Mouse (Mus musculus): Measurements from ENCODE around the gene Phlpp1.

Gene Phlpp1

DNA sequence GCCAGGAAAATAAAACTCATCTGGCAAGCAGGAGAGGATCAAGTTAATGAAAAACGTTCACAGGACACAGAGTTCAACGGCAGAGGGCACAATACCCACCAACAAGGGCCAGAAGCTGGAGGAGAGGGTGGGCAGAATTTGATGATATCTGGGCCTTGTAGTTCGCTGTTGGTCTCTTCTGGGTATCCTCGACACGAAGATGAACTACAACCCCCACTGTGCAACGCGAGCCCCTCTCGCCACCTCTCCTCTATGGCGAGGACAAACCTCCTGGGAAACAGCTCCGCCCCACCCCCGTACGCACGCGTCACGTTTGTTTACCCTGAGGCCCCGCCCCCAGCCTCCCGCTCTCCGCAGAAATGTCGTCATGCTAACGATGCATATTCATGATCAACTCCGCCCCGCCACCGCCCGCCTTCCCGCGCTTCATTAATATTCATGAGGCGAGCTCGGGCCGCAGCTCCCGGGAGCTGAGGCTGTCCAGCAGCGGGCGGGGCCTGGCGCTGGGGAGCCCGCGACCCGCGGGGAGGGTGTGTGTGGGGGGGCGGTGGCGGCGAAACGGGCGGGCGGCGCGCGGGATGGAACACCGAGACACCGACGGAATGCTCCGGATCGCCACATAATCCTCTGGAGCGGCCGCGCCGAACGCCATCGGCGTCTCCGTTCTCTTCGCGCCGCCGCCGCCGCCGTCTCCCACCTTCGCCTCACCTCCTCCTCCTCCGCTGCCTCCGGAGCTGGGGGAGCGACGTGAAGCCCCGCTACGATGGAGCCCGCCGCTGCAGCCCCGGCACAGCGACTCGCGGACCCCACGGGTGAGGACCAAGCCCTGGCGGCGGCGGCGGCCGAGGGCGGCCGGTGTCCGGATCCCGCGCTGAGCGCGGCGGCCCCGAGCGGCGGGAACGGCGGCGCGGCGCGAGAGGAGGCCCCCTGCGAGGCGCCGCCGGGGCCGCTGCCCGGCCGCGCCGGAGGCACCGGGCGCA is at the start of gene Phlpp1:
Gene Phlpp1 (plus strand): TSS at position 512 of the 980 bp plus-strand sequence.
- peak; percentile 100 for DNase-seq

DNA sequence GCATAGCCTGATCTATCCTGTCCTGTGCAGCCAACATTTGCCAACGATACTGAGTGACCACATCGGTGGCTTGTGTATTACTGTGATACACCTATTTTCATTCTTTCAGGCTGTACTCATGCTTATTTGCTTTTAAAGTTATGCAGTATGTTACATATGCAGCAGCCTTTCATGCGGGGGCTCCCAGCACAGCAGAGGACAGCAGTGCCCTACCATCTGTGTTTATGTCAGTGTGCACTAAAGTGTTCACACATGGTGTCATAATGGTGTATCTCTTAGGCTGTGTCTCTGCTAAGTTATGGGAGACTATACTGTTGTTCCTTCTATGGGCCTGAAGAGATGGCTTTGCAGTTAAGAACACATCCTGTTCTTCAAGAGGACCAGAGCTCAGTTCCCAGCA is 45.0 kb upstream of the Phlpp1 start:
- DNase-seq, result no peak

GRCm38 (mm10) chr1:106131697-106132349 is 39.7 kb upstream of the Phlpp1 start:
- DNase-seq, result no peak

GRCm38 (mm10) chr1:106132350-106132700 is 39.2 kb upstream of the Phlpp1 start:
- DNase-seq, result no peak

- no peak for DNase-seq
Measured at GRCm38 (mm10) chr1:106138691-106139090, 32.9 kb upstream of the Phlpp1 start.

DNA sequence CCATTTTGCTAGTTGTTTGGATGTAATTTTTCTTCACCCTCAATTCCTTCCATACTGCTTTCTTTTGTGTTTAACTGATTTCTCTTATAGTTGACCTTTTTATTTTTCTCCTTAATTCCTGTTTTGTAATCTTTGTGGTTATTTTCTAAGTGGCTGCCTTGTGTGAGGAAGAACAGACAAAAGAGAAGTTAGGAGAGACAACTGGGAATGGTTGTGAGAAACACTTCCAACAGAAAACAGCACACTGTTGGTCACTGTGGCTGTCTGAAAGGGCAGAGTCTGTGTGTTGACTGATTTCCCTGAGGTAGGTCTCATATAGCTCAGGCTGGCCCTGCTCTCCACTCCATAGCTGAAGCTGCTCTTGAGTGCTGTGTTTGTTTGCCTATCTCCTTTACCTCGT is 32.4 kb upstream of the Phlpp1 start:
- DNase-seq, result no peak

DNA sequence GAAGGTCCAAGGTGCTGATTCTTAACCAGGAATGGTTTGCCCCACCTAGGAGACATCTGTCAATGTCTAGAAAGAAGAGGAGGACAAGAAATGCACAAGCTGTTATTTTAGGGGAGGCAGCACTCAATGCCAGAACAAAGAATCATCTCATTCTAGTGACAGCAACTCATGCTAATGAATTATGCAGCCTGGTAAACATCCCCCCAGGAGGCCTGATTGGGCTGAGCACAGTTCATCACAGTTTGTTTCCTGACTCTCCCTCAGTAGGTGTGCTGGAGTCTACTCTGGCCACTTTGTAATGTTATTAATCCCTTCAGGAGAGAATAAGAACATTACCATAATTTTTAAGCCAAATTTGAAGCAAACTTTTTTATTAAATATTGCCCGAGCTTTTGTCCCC is 29.5 kb upstream of the Phlpp1 start:
- no peak for DNase-seq

- DNase-seq, result no peak
Measured at GRCm38 (mm10) chr1:106144534-106144933, 27.0 kb upstream of the Phlpp1 start.

DNA sequence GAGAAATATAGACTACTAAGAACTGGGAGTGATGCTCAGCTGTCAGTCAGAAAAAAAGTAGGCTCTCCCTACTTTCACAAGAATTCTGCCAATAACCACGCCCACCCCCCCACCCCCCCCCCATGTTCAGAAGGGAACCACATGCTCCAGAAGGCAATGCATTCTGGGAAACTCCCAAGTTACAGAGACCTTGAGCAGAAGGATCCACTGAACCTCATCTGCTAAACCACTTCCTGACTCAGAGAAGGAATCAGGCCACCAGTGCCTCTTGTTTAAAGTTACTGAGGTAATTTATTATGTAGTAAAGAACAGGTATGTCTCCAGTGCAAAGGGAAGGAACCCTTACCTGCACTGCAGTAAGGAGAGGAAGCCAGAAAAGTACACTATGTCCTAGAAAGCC is 26.5 kb upstream of the Phlpp1 start:
- no peak for DNase-seq

- DNase-seq, result no peak
Measured at GRCm38 (mm10) chr1:106145565-106146190, 25.9 kb upstream of the Phlpp1 start.

GRCm38 (mm10) chr1:106148386-106149380 is 22.9 kb upstream of the Phlpp1 start:
- peak; percentile 10 for DNase-seq

DNA sequence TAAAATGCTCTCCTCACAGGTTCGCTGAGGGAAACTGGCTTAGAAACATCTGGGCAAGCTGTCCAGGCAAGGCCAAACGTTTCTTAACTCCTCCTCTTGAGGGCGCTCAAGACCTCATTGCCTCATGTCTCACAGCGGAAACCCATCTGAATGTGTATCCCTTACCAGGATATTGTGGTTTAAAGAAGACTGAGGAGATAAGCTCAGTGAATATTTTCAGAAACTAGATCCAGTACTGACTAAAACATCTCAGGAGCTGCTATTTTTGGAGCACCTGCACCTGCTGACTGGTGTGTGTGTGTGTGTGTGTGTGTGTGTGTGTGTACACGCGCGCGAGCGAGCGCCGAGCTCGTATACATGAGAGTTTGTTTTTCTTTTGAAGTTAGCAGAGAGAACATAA is 19.7 kb upstream of the Phlpp1 start:
- DNase-seq, result no peak

GRCm38 (mm10) chr1:106152742-106153141 is 18.8 kb upstream of the Phlpp1 start:
- DNase-seq, result no peak

GRCm38 (mm10) chr1:106154590-106154989 is 17.0 kb upstream of the Phlpp1 start:
- no peak for DNase-seq

- peak; percentile 63 for DNase-seq
Measured at GRCm38 (mm10) chr1:106155087-106155567, 16.4 kb upstream of the Phlpp1 start.

GRCm38 (mm10) chr1:106155702-106156101 is 15.8 kb upstream of the Phlpp1 start:
- DNase-seq, result no peak

GRCm38 (mm10) chr1:106157961-106158515 is 13.5 kb upstream of the Phlpp1 start:
- DNase-seq, result no peak

DNA sequence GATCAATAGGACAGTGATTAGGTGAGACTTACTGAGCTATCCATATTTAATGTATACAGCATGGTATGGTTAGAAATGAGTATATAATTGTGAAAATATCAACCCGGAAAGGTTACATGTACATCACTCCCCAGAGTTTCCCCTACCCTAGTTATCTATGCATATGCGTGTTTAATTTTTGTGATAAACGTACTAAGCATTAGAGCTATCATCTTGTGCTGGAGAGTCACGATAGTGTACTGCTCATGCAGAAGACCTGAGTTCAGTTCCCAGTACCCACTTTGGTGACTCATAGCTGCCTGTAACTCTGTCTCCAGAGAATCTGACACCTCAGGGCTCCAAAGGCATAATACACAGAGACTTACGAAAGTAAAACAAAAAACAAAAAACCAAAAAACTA is 11.9 kb upstream of the Phlpp1 start:
- no peak for DNase-seq

DNA sequence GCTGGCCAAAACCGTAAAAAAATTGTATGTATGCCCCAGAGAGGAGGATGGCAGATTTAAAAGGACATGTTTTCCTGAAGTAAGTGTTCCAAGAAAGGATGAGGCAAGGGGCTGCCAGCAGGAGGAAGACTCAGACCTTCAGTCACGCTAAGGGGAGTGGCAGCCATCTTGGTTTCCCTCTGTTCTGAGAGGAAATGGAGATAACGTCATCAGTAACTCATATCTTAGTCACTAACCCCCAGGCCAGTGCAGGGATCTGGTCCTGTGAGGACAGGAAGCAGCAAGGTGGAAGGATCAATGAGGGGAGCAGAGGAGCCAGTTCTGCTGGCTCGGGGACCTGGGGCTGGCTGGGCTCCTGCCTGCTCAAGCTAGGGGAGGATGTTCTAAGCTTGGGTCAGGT is 10.6 kb upstream of the Phlpp1 start:
- no peak for DNase-seq

GRCm38 (mm10) chr1:106162581-106162980 is 9.0 kb upstream of the Phlpp1 start:
- no peak for DNase-seq

GRCm38 (mm10) chr1:106163401-106163800 is 8.2 kb upstream of the Phlpp1 start:
- no peak for DNase-seq

DNA sequence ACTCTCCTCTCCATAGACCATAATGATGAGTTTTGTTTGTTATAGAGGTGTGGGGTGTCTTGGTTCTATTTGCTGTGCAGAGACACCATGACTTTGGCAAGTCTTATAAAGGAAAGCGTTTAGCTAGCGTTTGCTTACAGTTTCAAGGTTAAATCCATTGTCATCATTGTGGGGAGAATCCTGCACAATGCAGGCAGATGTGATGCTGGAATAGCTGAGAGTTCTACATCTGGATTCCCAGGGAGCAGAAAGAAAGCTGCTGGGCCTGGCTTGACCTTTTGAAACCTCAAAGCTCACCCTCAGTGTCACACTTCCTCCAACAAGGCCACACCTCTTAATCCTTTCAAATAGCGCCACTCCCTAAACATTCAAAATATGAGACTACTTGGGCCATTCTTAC is 7.4 kb upstream of the Phlpp1 start:
- no peak for DNase-seq

All from cerebellum, adult 9-11 months (tissue).